Mouse (Mus musculus) cortical plate, adult 2 months (tissue): ENCODE results near the gene Bhlha15.
A peak's percentile ranks its signal among the peaks of the same experiment; 100 is the strongest.

Experiments
- CTCF ChIP-seq: fragments of 200-500 bp; IDR thresholded peaks from 2 replicates; pipeline ENCODE4 v1.5.1; 2011; ENCODE audit warnings: mild to moderate bottlenecking, control low read depth, low read length; ENCODE audit not compliant: insufficient read depth; ENCODE audit errors: extremely low read depth
- POLR2A ChIP-seq: fragments of 200-500 bp; IDR thresholded peaks from 2 replicates; pipeline ENCODE4 v1.6.1; 2011; ENCODE audit warnings: mild to moderate bottlenecking, low read length, control low read depth; ENCODE audit not compliant: insufficient read depth; ENCODE audit errors: extremely low read depth

- TF ChIP-seq CTCF (peak; percentile 72), POLR2A (no peak)
Measured at GRCm38 (mm10) chr5:144154528-144154927, 35.6 kb upstream of the Bhlha15 start.
